Mouse (Mus musculus) hindbrain, embryonic 14.5 days (tissue): Measurements from ENCODE around the gene Smyd1. TPM values are rescaled to one million over a fixed set of nuclear protein-coding genes. Genes with fewer than 3 reads are reported as not detected.

Source experiments
- ATAC-seq: fragments of 200-750 bp; cut with Nextera tagmentation; 2 replicates; pipeline ENCODE4 v1.8.0; 2017; ENCODE audit warnings: moderate number of reproducible peaks, mild to moderate bottlenecking, moderate TSS enrichment, moderate library complexity; ENCODE audit not compliant: low FRiP score
- DNase-seq: peaks from one replicate; pipeline ENCODE4 v3.0.0-alpha.2; 2015; ENCODE audit warnings: low spot score
- H3K27ac ChIP-seq: fragments of 300-500 bp; sonication (generic); 2 replicates; pipeline ENCODE4 v1.5.1; 2014; ENCODE audit warnings: mild to moderate bottlenecking, moderate library complexity
- H3K27me3 ChIP-seq: fragments of 300-500 bp; sonication (generic); 2 replicates; pipeline ENCODE4 v1.6.1; 2014; ENCODE audit warnings: mild to moderate bottlenecking, low read length, mixed read lengths; ENCODE audit not compliant: control insufficient read depth, insufficient read depth
- H3K36me3 ChIP-seq: fragments of 300-500 bp; sonication (generic); replicated peaks from 2 replicates; pipeline ENCODE4 v1.6.1; 2014; ENCODE audit not compliant: control insufficient read depth, insufficient read depth
- H3K4me1 ChIP-seq: fragments of 300-500 bp; sonication (generic); replicated peaks from 2 replicates; pipeline ENCODE4 v1.6.1; 2014; ENCODE audit warnings: antibody characterized with exemption, low read length, mixed read lengths; ENCODE audit not compliant: control insufficient read depth, insufficient read depth
- H3K4me2 ChIP-seq: fragments of 300-500 bp; sonication (generic); replicated peaks from 2 replicates; pipeline ENCODE4 v1.6.1; 2014; ENCODE audit warnings: mild to moderate bottlenecking, moderate library complexity
- H3K4me3 ChIP-seq: fragments of 300-500 bp; sonication (generic); replicated peaks from 2 replicates; pipeline ENCODE4 v1.5.1; 2014; ENCODE audit warnings: mild to moderate bottlenecking, low read length
- H3K9ac ChIP-seq: fragments of 300-500 bp; sonication (generic); 2 replicates; pipeline ENCODE4 v1.6.1; 2014
- H3K9me3 ChIP-seq: fragments of 300-500 bp; sonication (generic); 2 replicates; pipeline ENCODE4 v1.6.1; 2016; ENCODE audit warnings: low read length; ENCODE audit not compliant: control insufficient read depth
- whole genome bisulfite sequencing: fragments of 180-500 bp; shearing (Covaris S2); extraction: QIAGEN DNeasy Blood & Tissue Kit; methylation state at CpG from one replicate; pipeline ENCODE4 v1.1.7; 2014; 5-methylcytosine and 5-hydroxymethylcytosine counted together
- polyA plus RNA-seq: library from polyadenylated mRNA; unstranded; fragments of >200 nt; fragmentation: Nextera tagmentation; extraction: Ambion mirVana; gene quantifications from 2 replicates; pipeline ENCODE4 v1.2.1, GENCODE M21; 2014

Gene Smyd1
- polyA plus RNA-seq, 1 experiment from 2014 or later, result 0.24 TPM

DNA sequence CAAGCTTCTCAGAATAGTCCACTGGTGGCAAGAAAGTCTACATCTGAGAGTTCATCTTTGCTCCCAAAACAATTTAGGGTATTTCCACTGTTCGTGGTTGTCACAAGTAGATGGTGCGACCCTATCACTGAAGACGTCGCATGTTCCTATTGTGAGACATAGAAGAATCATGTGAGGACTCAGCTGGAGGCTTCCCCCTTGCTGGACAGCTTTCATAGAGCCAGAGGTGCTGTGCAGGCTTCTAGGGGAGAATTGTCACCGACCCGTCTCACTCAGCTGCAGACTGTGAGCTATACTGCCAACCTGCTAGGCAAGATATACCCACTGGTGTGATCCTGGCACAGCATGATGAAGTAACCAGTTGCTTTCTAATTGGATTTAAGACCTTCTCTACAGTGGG lies 30.2 kb upstream of the Smyd1 start:
- WGBS, result 95% methylated on average over 6 of the region's 6 CpGs
- Histone ChIP-seq H3K9ac (no peak overlapping the region), H3K27me3 (no peaks in the 10 kb centered on the region), H3K4me3 (no peak overlapping the region), H3K9me3 (0 out of 2 replicates have a peak, but pooled peaks cover 5% of the 10 kb centered on the region), H3K36me3 (no peaks in the 10 kb centered on the region), H3K4me1 (no peaks in the 10 kb centered on the region), H3K4me2 (no peak overlapping the region), H3K27ac (no peak overlapping the region)
- DNase-seq (no peak), ATAC-seq (no peak)

DNA sequence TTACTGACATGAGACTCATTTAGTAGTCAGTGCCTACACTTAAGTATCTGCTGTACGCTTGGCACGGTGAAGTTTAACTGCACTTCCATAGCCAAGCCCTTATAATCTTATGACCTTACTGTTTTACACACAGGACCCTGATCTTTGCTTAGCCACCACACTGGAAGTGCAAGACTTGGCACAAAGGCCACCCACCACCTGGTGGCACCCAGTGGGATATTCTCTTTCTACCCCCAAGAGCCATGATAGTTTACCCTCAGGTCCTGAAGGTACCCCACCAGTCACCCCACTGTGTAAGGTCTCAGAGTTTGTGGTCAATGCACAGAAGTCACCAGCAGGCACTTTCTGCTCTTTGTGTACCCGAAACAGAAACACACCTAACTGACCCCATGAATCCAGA lies 29.2 kb upstream of the Smyd1 start:
- no peaks in the 10 kb centered on the region for H3K27me3 ChIP-seq
- WGBS, result 96% methylated on average over 3 of the region's 3 CpGs
- H3K27ac ChIP-seq, result no peak overlapping the region
- DNase-seq (no peak), ATAC-seq (no peak)
- H3K9ac ChIP-seq, result no peak overlapping the region
- H3K4me2 ChIP-seq, result no peak overlapping the region
- H3K4me1 ChIP-seq, result no peaks in the 10 kb centered on the region
- no peak overlapping the region for H3K4me3 ChIP-seq
- H3K9me3 ChIP-seq, result 0 out of 2 replicates have a peak, but pooled peaks cover 5% of the 10 kb centered on the region
- H3K36me3 ChIP-seq, result no peaks in the 10 kb centered on the region

DNA sequence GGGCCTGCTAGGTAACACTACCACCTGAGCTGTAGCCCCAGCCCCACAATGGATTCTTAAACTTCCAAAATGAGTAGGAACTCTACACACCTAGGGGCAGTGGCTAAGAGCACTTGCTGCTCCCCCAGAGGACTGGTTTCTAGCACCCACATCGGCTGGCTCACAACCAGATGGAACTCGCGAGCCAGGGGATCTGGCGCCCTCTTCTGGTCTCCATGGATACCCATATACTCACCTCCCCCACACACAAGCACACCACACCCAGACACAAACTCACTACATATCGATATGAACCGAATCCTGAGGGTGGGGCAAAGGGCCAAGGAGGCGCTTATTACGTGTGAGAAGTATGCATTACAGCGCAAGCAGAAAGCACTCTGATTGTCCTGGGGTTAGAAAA lies 26.0 kb upstream of the Smyd1 start:
- WGBS, result 98% methylated on average over 9 of the region's 9 CpGs
- Histone ChIP-seq H3K27ac (no peak overlapping the region), H3K9me3 (0 out of 2 replicates have a peak, but pooled peaks cover 5% of the 10 kb centered on the region), H3K27me3 (no peaks in the 10 kb centered on the region), H3K4me2 (no peak overlapping the region), H3K4me1 (no peaks in the 10 kb centered on the region), H3K4me3 (no peak overlapping the region), H3K36me3 (no peaks in the 10 kb centered on the region), H3K9ac (no peak overlapping the region)
- no peak for ATAC-seq
- DNase-seq, result no peak

DNA sequence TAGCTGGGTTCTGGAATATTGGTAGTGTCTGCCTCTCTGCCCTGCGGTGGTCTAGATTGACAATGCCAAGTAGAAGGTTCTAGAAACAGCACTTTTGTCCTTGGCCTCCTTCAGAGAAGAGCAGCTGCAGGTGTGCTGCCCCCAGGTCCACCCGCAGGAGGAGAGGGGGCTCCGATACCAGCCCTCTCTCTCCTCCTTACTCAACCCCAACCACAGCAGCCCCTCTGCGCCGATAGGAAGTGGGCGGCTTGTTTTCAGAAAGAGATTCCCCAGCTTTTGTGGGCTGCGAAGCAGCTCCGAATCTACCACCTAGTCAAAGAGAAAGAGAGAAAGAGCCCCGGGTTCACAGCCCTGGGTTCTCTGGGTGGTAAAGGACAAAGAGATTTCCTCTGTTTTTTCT lies 19.1 kb upstream of the Smyd1 start:
- H3K27me3 ChIP-seq, result no peaks in the 10 kb centered on the region
- no peak overlapping the region for H3K4me2 ChIP-seq
- ATAC-seq (no peak), DNase-seq (no peak)
- H3K4me1 ChIP-seq, result no peaks in the 10 kb centered on the region
- no peaks in the 10 kb centered on the region for H3K9me3 ChIP-seq
- H3K4me3 ChIP-seq, result no peak overlapping the region
- H3K27ac ChIP-seq, result no peak overlapping the region
- WGBS, result 88% methylated on average over 9 of the region's 9 CpGs
- no peak overlapping the region for H3K9ac ChIP-seq
- no peaks in the 10 kb centered on the region for H3K36me3 ChIP-seq

DNA sequence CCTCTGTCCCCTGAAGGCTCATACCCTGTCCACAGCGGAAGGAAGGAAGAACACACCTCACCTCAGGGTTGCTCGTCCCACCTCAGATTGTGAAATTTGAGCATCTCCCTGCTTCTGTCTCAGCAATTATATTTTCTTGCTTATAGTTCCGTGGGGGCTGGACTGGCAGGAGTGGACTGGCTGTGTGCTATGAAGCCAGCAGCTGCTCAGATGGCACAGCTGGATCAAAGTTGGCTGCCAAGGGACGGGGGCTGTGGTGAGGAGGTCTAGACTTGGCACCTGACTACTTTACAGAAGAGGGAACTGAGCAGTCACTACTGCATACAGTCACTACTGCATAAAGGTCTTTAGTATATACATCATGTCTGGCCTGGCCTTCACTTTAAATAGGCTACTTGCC lies 17.3 kb upstream of the Smyd1 start:
- H3K9me3 ChIP-seq, result no peaks in the 10 kb centered on the region
- H3K4me1 ChIP-seq, result no peaks in the 10 kb centered on the region
- no peak overlapping the region for H3K9ac ChIP-seq
- no peak overlapping the region for H3K27ac ChIP-seq
- no peaks in the 10 kb centered on the region for H3K36me3 ChIP-seq
- 87% methylated on average over 4 of the region's 4 CpGs for WGBS
- ATAC-seq (no peak), DNase-seq (no peak)
- no peaks in the 10 kb centered on the region for H3K27me3 ChIP-seq
- no peak overlapping the region for H3K4me3 ChIP-seq
- H3K4me2 ChIP-seq, result no peak overlapping the region

DNA sequence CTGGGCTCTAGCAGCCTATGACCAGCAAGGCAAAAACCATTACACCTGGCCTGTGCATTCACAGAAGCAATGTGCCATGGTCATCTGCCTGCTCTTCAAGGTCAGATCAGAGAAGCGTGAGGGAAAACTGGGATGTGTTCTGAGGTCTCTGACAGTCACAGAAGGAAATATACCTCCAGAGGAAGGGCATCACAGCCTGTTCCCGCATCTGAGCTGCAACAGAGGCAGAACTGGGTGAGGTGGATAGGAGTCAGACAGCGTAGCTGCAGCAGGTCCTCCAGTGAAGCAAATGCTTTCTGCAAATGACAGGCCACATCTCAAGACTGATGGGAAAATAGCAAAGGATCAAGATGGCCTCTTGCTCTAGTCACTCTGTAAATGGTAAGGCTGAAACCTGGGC lies 16.9 kb upstream of the Smyd1 start:
- 90% methylated on average over 3 of the region's 3 CpGs for WGBS
- Histone ChIP-seq H3K9ac (no peak overlapping the region), H3K27ac (no peak overlapping the region), H3K9me3 (no peaks in the 10 kb centered on the region), H3K4me1 (no peaks in the 10 kb centered on the region), H3K4me2 (no peak overlapping the region), H3K4me3 (no peak overlapping the region), H3K36me3 (no peaks in the 10 kb centered on the region), H3K27me3 (no peaks in the 10 kb centered on the region)
- no peak for ATAC-seq
- no peak for DNase-seq

DNA sequence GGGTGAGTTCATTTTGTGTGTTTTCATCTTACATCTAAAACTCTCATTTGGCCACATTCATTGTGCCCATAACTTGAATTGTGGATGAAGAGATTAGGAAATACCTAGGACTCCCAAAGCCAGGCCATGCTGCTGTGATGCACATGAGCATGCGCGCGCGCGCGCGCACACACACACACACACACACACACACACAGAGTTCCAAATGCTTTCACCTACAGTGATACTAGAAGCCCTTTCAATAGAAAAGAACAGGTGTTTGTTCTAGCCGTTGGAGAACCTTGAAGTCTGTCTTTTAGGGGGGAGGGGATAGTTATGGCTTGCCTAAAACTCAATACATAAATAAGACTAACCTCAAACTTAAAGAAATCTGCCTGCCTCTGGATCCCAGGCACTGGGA lies 15.6 kb upstream of the Smyd1 start:
- no peak overlapping the region for H3K27ac ChIP-seq
- ATAC-seq, result no peak
- H3K9me3 ChIP-seq, result no peaks in the 10 kb centered on the region
- H3K4me1 ChIP-seq, result no peaks in the 10 kb centered on the region
- H3K27me3 ChIP-seq, result no peaks in the 10 kb centered on the region
- no peaks in the 10 kb centered on the region for H3K36me3 ChIP-seq
- H3K4me2 ChIP-seq, result no peak overlapping the region
- WGBS, result 95% methylated on average over 8 of the region's 8 CpGs
- DNase-seq, result no peak
- H3K4me3 ChIP-seq, result no peak overlapping the region
- no peak overlapping the region for H3K9ac ChIP-seq

DNA sequence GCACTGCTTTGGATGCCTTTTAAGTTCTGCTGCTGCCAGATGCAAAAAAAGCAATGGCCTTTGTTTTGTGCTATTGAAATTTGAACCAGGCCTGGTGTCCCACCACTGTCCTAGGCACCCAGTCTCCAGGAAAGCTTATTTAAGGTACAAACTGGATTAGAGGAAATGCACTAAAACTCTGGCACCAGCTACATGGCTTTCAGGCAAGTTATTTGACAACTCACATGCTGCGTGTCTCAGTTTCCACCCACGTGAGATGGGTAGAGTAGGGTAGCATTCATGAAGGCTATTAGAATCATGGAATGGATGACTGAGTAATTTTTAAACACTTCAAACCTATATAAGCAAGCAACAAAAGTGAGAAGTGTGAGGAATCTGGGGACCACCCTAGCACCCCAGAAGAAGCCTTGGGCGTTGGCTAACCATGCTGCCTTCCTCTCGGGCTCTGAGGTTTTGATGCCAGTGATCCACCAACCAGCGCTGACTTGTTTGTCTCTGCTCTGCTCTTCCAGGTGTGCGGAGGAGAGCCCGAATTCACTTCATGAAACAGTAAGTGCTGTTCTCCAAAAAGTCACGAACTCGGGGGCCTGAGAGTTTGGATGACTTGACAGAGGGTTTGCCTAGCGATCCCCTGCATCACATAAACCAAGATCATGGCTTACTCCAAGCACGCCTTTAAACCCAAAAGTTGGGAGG lies 11.7 kb upstream of the Smyd1 start:
- 94% methylated on average over 11 of the region's 11 CpGs for WGBS
- Histone ChIP-seq H3K36me3 (no peaks in the 10 kb centered on the region), H3K4me2 (no peak overlapping the region), H3K9me3 (no peaks in the 10 kb centered on the region), H3K4me1 (no peaks in the 10 kb centered on the region), H3K27ac (no peak overlapping the region), H3K9ac (no peak overlapping the region), H3K27me3 (no peaks in the 10 kb centered on the region), H3K4me3 (no peak overlapping the region)
- DNase-seq, result no peak
- ATAC-seq, result no peak

DNA sequence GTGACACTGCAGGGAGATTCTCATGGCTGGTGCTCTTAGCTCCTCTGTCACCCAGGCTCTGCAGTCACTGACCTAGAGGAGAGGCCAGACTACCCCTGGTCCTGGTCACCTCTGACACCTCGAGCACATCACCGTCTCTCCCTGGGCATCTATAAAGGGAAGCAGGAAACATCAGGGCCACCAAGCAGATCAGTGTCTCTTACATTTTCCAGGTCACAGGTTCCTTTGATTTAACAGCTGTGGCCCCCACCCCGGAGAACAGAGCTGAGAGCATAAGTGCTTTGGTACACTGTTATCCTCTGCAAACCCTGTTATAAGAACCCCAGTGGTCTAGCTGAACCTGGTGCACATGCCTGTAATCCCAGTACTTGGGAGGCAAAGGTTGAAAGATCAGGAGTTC lies 11.0 kb upstream of the Smyd1 start:
- no peak for ATAC-seq
- no peaks in the 10 kb centered on the region for H3K9me3 ChIP-seq
- no peak for DNase-seq
- H3K4me2 ChIP-seq, result no peak overlapping the region
- H3K27me3 ChIP-seq, result no peaks in the 10 kb centered on the region
- H3K4me3 ChIP-seq, result no peak overlapping the region
- no peak overlapping the region for H3K27ac ChIP-seq
- H3K4me1 ChIP-seq, result no peaks in the 10 kb centered on the region
- 80% methylated on average over 3 of the region's 3 CpGs for WGBS
- H3K36me3 ChIP-seq, result no peaks in the 10 kb centered on the region
- H3K9ac ChIP-seq, result no peak overlapping the region
